Mouse (Mus musculus) yolk sac, embryonic 10.5 days (tissue): ENCODE measurements around the gene Kcne4.

Experiments
- DNase-seq: peaks from one replicate; pipeline ENCODE4 v3.0.0-alpha.2; 2017; ENCODE audit warnings: low spot score

Kcne4 gene

DNA sequence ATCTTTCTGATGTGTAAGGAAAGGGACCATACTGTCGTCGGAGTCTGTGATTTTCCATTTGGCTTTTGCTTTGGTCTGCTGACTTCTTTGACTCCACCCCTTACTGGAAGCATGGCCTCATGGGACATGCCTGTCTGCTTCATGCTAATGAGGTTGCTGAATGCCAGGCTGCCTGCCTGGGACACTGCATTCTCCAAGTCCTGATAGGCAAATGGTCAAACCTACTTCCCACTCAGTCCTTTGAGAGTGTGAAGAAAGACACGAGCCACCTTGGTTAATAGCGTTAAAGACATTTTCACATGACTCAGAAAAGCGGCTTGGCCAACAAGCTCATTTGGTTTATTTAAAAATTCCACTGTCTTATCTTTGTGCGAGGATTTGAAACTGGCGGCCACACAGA is 43.5 kb downstream of the Kcne4 start:
- DNase-seq = peak; percentile 38

DNA sequence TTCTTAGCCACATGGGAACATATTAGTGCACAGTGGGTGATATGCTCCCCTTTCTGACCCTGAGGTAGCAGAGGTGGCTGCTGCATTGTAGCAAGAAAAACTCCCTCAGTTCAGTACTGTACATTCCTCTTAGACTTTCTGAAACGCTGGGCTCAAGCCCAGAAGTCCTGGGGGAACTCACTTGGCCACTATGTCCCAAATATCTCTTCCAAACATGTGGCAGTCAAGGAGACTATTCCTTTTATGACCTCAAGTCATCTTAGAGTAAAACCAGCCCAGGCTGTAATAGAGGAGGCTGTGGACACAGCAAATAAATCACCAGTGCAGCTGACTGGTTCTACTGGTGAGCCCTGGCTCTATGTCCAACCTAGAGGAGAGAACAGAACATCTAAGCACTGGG is 45.7 kb downstream of the Kcne4 start:
- no peak for DNase-seq

- no peak for DNase-seq
These were observed 47.3 kb downstream of the Kcne4 start for GRCm38 (mm10) chr1:78863833-78864232.

DNA sequence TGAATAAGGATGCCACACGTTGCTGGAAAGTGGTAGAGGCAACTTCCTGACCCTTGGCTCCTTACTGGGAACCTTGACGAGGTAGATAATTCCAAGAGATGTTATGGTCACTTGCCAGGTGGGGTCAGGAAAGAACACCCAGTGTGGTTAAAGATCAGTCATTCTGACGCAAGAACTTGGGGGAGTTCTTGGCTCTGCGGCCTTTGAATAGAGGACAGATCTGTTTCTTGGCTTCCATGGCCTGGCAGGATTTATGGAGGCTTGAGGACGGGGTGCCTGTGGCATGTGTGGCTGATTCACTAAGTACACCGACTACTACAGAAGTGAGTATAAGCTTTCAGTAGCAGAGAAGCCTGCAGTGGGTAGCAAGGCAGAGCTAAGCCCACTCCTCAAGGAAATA is 47.8 kb downstream of the Kcne4 start:
- no peak for DNase-seq

- DNase-seq = no peak
These were observed 48.3 kb downstream of the Kcne4 start for GRCm38 (mm10) chr1:78864799-78865346.

GRCm38 (mm10) chr1:78865991-78866390 is 49.4 kb downstream of the Kcne4 start:
- DNase-seq = no peak

DNA sequence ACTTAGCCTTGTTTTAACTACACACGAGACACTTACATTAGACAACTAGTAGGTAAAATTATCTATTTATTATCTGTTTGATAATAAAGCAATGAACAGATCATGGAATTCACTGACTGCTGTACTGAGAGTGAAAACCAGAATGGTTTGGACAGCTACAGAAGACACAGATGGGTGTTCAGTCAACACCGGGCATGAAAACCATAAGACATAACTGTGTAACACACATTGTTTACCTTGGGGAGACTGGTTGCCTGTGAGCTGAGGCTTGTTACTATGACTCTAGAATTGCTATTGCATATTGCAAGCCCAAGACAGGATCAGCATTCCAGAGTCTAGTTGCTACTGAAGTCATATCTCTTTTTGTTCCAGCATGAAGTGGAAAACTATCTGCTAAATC is 49.9 kb downstream of the Kcne4 start:
- DNase-seq = no peak
